Mouse (Mus musculus) G1E (cell line): ENCODE measurements around the gene Azin2. TPM values are rescaled to one million over a fixed set of nuclear protein-coding genes. Genes with fewer than 3 reads are reported as not detected.

Experiments used
- ATAC-seq: 2 replicates; pipeline ENCODE4 v1.8.0; 2016; ENCODE audit warnings: mild to moderate bottlenecking; ENCODE audit not compliant: insufficient number of reproducible peaks, poor library complexity, low FRiP score, severe bottlenecking; ENCODE audit errors: extremely low read depth
- DNase-seq: peaks from one replicate; pipeline ENCODE4 v3.0.0; 2012; ENCODE audit warnings: low spot score
- H3K27me3 ChIP-seq: 2 replicates; pipeline ENCODE4 v1.6.1; 2012; ENCODE audit warnings: mild to moderate bottlenecking, low read length, inconsistent platforms; ENCODE audit not compliant: insufficient read depth
- H3K36me3 ChIP-seq: replicated peaks from 2 replicates; pipeline ENCODE3; 2012; ENCODE audit warnings: mild to moderate bottlenecking, inconsistent platforms
- H3K4me1 ChIP-seq: 2 replicates; pipeline ENCODE4 v1.6.1; 2012; ENCODE audit warnings: low read depth, low read length, inconsistent platforms, mixed read lengths; ENCODE audit not compliant: insufficient read depth
- H3K4me3 ChIP-seq: 2 replicates; pipeline ENCODE4 v1.5.1; 2012; ENCODE audit warnings: low read depth, mild to moderate bottlenecking, inconsistent platforms, low read length, moderate library complexity, mixed read lengths
- H3K9me3 ChIP-seq: replicated peaks from 2 replicates; pipeline ENCODE4 v1.6.1; 2012; ENCODE audit warnings: inconsistent platforms
- CTCF ChIP-seq: IDR thresholded peaks from 2 replicates; pipeline ENCODE4 v1.5.1; 2012; ENCODE audit warnings: low read depth, low read length, inconsistent platforms, mixed read lengths
- GATA1 ChIP-seq: IDR thresholded peaks from 2 replicates; pipeline ENCODE4 v1.6.1; 2012; ENCODE audit warnings: borderline replicate concordance, low read length, inconsistent platforms, mixed read lengths
- GATA2 ChIP-seq: IDR thresholded peaks from 2 replicates; pipeline ENCODE4 v1.6.1; 2012; ENCODE audit warnings: low read depth, low read length, inconsistent platforms, borderline replicate concordance
- POLR2AphosphoS5 ChIP-seq: IDR thresholded peaks from 2 replicates; pipeline ENCODE4 v1.6.1; 2012; ENCODE audit warnings: low read depth, low read length, inconsistent platforms; ENCODE audit not compliant: insufficient replicate concordance
- TAL1 ChIP-seq: conservative IDR thresholded peaks from 2 replicates; pipeline ENCODE4 v1.6.1; 2012; ENCODE audit warnings: low read depth, low read length, inconsistent platforms, mixed read lengths
- polyA plus RNA-seq: library from polyadenylated mRNA; stranded (reverse); fragments of >175 nt; gene quantifications from 2 replicates; pipeline ENCODE4 v1.2.3, GENCODE M21; 2012
- total RNA-seq, 2 experiments: library from RNA; stranded (forward) in 1 of 2; stranded (reverse) in 1 of 2; fragments of 200-1000 nt in 1 of 2; fragments of >200 nt in 1 of 2; fragmentation: Nextera tagmentation in 1 of 2; gene quantifications; 2 replicates each; pipeline ENCODE4 v1.2.3; 2014 to 2017

The Azin2 gene
- total and polyA plus RNA-seq, 3 experiments = not detected

DNA sequence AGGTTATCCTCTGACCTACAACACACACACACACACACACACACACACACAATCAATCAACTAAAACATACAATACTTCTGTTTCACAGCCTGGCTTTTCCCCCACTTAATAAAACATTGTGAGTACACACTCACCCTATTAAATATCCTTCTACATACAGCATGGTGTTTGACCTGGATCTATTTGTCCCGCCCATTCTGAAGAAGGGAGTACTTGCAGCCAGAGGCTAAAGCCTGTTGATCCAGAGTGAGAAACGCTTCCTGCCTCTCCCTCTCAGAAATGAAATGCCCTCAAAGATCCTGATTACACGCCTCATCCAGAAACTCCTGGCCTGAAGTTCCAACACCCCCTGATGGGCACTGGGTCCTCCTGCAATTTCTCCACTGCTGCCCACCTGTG, 45.1 kb downstream of the Azin2 start:
- TF ChIP-seq CTCF = no peak
- no peak for TF ChIP-seq TAL1
- TF ChIP-seq GATA1 = no peak
- TF ChIP-seq GATA2 = no peak
- H3K4me3 ChIP-seq = no peak overlapping the region
- ATAC-seq (no peak), DNase-seq (no peak)
- H3K27me3 ChIP-seq = peaks cover 3% of the 10 kb centered on the region; the same call in 1 of the 2 replicates
- no peaks in the 10 kb centered on the region for H3K36me3 ChIP-seq
- H3K4me1 ChIP-seq = no peaks in the 10 kb centered on the region
- H3K9me3 ChIP-seq = no peaks in the 10 kb centered on the region

DNA sequence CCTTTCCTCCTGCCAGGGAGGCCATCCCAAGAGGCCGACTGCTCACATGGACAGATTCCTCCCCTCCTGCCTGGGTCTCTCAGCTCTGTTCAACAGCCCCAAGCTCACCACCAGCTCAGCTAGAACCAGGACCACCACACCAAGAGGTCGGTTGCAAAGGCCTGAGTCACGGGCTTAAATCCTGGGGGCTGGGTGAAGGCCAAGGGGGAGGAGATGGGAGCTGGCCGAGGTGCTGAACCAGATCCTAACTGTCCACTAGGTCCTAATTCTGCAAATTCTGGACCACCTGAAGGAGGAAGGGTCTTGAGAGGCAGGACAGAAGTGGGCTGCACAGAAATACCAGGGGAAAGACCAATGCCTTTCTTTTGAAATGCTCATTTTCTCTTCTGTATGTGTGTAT, 48.4 kb downstream of the Azin2 start:
- peak; percentile 57 for DNase-seq
- no peak for TF ChIP-seq GATA1
- no peak for TF ChIP-seq TAL1
- no peak for TF ChIP-seq POLR2AphosphoS5
- no peak for TF ChIP-seq GATA2
- TF ChIP-seq CTCF = no peak
- Histone ChIP-seq H3K27me3 (0 out of 2 replicates have a peak, but pooled peaks cover 4% of the 10 kb centered on the region), H3K4me1 (no peaks in the 10 kb centered on the region), H3K4me3 (no peak overlapping the region), H3K36me3 (no peaks in the 10 kb centered on the region), H3K9me3 (no peaks in the 10 kb centered on the region)
- no peak for ATAC-seq

DNA sequence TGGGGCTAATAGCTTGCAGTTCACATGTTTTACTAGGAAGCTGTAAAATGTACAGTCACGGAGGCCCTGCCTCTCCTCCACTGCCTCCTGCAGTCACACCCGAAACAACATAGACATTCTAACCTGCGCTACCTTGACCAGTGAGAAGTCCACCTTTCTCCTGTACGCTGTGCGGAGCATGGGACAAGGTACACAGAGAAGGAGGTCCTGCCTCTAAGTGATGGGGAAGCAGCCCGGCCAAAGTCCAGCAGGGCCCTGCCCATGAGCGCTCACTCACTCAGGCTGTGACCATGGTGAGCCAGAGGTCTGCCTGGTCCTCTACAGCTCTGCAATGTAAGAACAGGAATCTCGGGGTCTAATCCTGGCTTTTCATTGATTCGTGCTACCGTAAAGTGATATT, 50.2 kb downstream of the Azin2 start:
- TF ChIP-seq POLR2AphosphoS5 = no peak
- no peak for TF ChIP-seq GATA1
- TF ChIP-seq CTCF = no peak
- TF ChIP-seq GATA2 = no peak
- TF ChIP-seq TAL1 = no peak
- Histone ChIP-seq H3K4me3 (no peak overlapping the region), H3K4me1 (no peaks in the 10 kb centered on the region), H3K9me3 (no peaks in the 10 kb centered on the region), H3K36me3 (no peaks in the 10 kb centered on the region), H3K27me3 (peaks cover 6% of the 10 kb centered on the region; the same call in 1 of the 2 replicates)
- DNase-seq = no peak
- ATAC-seq = no peak

DNA sequence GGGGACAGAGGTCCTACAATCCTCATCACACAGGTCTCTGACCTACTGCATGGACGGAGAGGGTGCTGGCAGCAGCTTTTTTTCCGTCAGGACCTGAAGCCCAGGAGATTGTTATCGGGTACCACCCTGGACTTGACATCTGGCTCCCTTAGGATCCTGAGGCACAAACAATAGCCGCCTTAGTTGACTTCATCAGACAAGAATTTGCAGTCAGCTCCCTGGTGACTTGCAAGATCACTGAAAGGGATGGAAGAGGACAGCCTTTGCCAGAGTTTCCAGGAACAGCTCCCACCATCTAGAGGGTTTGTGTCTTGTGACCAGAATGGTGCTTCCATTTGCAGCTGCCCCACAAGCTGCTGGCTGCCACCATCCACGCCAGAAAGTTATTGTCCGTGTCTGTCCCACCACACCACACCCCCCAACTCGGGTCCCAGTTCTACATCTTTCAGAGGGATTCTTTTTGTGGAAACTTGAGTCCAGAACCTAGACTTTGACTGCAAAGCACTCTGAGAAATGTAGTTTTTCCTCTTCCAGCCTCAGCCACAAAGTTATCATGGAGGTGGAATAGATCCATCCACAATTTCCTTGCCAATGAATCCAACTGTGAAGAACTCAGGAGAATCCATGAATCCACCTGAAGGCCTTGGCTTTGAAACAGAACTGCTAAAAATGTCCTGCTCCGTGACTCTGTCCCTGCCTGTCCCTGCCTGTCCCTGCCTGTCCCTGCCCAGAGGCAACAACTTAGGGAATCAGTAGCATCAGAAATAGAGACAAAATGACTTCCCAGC, 51.8 kb downstream of the Azin2 start:
- ATAC-seq = no peak
- peaks cover 6% of the 10 kb centered on the region; the same call in 1 of the 2 replicates for H3K27me3 ChIP-seq

DNA sequence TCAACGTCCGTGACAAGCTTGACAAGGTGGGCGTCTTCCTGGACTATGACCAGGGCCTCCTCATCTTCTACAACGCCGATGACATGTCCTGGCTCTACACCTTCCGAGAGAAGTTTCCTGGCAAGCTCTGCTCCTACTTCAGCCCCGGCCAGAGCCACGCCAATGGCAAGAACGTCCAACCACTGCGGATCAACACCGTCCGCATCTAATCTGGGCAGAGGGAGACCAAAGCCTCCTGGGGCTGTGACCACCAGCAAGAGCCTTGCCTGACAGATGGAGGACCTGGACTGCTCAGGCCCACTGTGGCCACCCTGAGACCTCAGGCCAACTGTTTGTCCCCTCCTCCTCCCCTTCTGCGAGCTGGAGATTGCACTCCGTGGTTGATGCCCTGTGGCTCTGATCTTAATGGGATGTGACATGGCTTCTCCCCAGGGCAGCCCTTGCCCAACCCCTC, 52.8 kb downstream of the Azin2 start:
- Histone ChIP-seq H3K4me1 (no peaks in the 10 kb centered on the region), H3K4me3 (no peak overlapping the region), H3K9me3 (no peaks in the 10 kb centered on the region), H3K27me3 (peaks cover 6% of the 10 kb centered on the region; the same call in 1 of the 2 replicates), H3K36me3 (no peaks in the 10 kb centered on the region)
- ATAC-seq (no peak), DNase-seq (no peak)
- TF ChIP-seq CTCF (no peak), GATA1 (no peak), TAL1 (no peak), POLR2AphosphoS5 (no peak), GATA2 (no peak)

More for the DNA sequence above, 51.8 kb downstream of the Azin2 start:
- no peak for TF ChIP-seq GATA2
- no peak for TF ChIP-seq TAL1
- TF ChIP-seq GATA1 = no peak
- no peak for TF ChIP-seq CTCF
- TF ChIP-seq POLR2AphosphoS5 = no peak
- Histone ChIP-seq H3K4me1 (no peaks in the 10 kb centered on the region), H3K4me3 (no peak overlapping the region), H3K36me3 (no peaks in the 10 kb centered on the region), H3K9me3 (no peaks in the 10 kb centered on the region)
- DNase-seq = no peak

DNA sequence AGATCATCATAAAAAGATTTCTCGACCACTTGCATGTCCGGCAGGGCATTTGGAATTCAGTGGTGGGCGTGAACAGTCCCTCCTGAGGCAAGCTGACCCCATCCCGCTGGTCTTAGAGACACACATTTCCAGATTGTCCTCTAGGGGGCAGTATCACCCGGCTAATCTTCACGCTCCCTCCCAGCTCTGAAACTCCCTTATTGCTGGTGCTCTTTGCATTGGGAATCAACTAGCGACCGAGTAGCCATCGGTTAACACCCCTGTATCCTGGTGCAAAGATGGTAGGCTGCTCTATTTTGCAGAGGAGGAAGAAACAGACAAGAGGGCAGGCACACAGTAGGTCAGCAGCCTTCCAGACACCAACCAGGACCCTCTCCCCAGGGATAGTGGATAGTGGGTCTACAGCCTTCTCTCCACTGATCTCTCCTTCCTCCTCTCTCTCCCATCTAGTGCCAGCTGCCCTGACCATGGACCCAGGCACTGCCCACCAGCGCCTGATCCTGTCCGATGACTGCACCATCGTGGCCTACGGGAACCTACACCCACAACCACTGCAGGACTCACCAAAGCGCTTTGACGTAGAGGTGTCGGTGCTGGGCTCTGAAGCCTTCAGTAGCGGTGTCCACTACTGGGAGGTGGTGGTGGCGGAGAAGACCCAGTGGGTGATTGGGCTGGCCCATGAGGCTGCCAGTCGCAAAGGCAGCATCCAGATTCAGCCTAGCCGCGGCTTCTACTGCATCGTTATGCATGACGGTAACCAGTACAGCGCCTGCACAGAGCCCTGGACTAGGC, 53.5 kb downstream of the Azin2 start:
- peaks cover 6% of the 10 kb centered on the region; the same call in 1 of the 2 replicates for H3K27me3 ChIP-seq
- ATAC-seq = no peak
- no peaks in the 10 kb centered on the region for H3K36me3 ChIP-seq
- TF ChIP-seq CTCF = peak; percentile 75
- no peak for TF ChIP-seq TAL1
- no peaks in the 10 kb centered on the region for H3K4me1 ChIP-seq
- DNase-seq = peak; percentile 67
- no peak overlapping the region for H3K4me3 ChIP-seq
- no peaks in the 10 kb centered on the region for H3K9me3 ChIP-seq
